Mouse (Mus musculus) heart, postnatal 0 days (tissue): Measurements from ENCODE around the gene Clec5a.

ENCODE experiments used
- CTCF ChIP-seq: IDR thresholded peaks from 2 replicates; pipeline ENCODE4 v1.5.1; 2016; ENCODE audit warnings: antibody characterized with exemption, control low read depth, low read depth
- EP300 ChIP-seq: IDR thresholded peaks from 2 replicates; pipeline ENCODE4 v1.6.1; 2016; ENCODE audit warnings: antibody characterized with exemption, low read depth

GRCm38 (mm10) chr6:40610244-40610643, 24.6 kb upstream of the Clec5a start:
- TF ChIP-seq CTCF = no peak
- TF ChIP-seq EP300 = no peak
